ENCODE assay signal across 1 mouse cellular context in the genomic region with DNA sequence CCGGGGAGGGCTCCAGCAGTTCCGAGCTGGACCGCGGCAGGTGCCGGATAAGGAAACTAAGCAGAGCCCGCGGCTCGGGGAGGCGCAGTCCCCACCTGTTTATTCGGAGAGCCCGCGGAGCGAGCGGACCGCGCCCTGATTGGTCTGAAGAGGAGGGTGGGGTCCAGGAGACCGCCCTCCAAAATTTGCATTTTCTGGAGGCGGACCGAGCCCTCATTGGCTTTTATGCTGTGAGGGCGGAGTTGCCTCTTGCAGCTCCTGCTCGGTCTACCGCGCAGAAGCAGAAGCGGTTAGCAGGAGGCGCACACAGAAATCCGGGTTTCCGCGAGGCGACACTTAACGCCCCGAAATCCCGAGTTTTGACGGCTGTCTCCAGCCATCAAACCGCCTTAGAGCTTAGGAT.
TF ChIP-seq lines count a peak whose summit lies in the region.

No protein-coding gene starts in this region.

TF ChIP-seq in CH12.LX, 34 proteins besides CTCF, POLR2A, EP300 and RAD21 (continued from another document):
- TF ChIP-seq RCOR1 (conservative IDR thresholded peaks at IDR 0.05; ENCODE audit: low read depth, low read length) (peak; percentile 94), NRF1 (IDR thresholded peaks at IDR 0.05; ENCODE audit: low read depth, low read length) (peak; percentile 76), MXI1 (IDR thresholded peaks at IDR 0.05; ENCODE audit: low read depth, low read length) (peak; percentile 46; the same call in 1 of the 2 replicates), CHD2 (IDR thresholded peaks at IDR 0.05; ENCODE audit: low read length) (no peak)
TF ChIP-seq in CH12.LX: peak in this region for 7.
